Mouse (Mus musculus) splenic B cell, adult 2 months (primary cell): ENCODE results near the gene Zfp385b.

Experiments
- DNase-seq: peaks from one replicate; pipeline ENCODE4 v3.0.0-alpha.2; 2011; ENCODE audit warnings: low read depth, low spot score
- H3K27me3 ChIP-seq: 2 replicates; pipeline ENCODE4 v1.6.1; 2012; ENCODE audit warnings: mild to moderate bottlenecking, low read length, moderate library complexity, mixed read lengths; ENCODE audit not compliant: control insufficient read depth, poor library complexity, insufficient read depth, severe bottlenecking
- H3K36me3 ChIP-seq: 2 replicates; pipeline ENCODE4 v1.6.1; 2012; ENCODE audit warnings: mild to moderate bottlenecking, low read length, moderate library complexity, mixed read lengths; ENCODE audit not compliant: control insufficient read depth, poor library complexity, insufficient read depth, severe bottlenecking

The Zfp385b gene

GRCm38 (mm10) chr2:77515011-77515410, 304.4 kb downstream of the Zfp385b start:
- no peak for DNase-seq
- Histone ChIP-seq H3K27me3 (no peaks in the 10 kb centered on the region; the same call in 1 of the 2 replicates), H3K36me3 (no peaks in the 10 kb centered on the region)

GRCm38 (mm10) chr2:77514476-77514875, 305.0 kb downstream of the Zfp385b start:
- DNase-seq: no peak
- Histone ChIP-seq H3K27me3 (no peaks in the 10 kb centered on the region; the same call in 1 of the 2 replicates), H3K36me3 (no peaks in the 10 kb centered on the region)

GRCm38 (mm10) chr2:77508731-77509130, 310.7 kb downstream of the Zfp385b start:
- no peaks in the 10 kb centered on the region for H3K27me3 ChIP-seq
- no peaks in the 10 kb centered on the region for H3K36me3 ChIP-seq
- no peak for DNase-seq

DNA sequence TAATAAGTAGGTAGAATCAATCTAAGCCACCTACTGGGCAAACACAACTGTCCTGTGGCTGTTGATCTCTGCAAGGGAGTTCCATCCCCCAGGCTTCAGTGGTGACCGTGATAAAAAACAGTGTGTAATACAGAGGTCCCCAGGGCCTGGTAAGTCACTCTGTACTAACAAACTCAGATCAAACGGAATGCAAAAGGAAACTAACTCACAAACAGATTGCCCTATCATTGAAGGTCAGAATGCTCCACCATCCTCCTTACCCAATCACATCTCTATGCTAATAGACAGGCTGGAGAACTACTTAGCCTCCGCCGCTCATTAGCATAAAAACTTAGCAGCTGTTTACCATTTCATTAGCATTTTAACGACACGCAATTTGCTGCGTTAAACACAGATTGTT, 313.1 kb downstream of the Zfp385b start:
- DNase-seq: no peak
- Histone ChIP-seq H3K27me3 (no peaks in the 10 kb centered on the region), H3K36me3 (no peaks in the 10 kb centered on the region)

- no peak for DNase-seq
Measured at GRCm38 (mm10) chr2:77505614-77506013, 313.8 kb downstream of the Zfp385b start.

DNA sequence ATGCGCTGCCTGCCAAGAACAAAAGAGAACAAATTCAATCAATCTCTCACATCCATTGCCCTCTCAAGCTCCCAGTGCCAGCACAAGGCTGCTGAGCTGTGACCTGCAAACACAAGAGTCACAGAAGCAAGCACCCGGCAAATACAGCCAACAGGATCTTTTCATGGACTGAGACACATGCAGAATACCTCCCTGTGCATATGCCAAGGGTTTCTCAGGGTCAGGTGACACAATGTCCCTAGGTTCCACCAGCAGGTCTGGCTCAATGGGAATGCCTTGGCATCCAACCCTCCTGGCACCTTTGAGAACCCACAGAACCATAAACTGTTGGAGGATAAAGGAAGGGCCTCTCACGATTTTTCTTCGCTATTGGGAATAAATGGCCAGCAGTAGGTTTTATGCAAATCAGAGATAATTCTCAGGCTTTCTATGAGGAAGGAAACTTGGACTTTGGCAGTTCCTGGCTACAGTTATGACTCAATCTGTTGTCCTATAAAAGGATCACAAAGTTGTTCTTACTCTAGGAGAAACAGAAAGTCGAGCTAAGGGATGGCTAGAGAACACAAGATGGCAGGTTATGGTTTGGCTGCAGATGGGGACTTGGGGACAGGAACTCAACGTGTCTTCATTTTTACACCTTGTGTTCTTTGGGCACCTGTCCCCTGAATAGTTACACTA, 315.6 kb downstream of the Zfp385b start:
- no peaks in the 10 kb centered on the region for H3K27me3 ChIP-seq
- H3K36me3 ChIP-seq: no peaks in the 10 kb centered on the region
- DNase-seq: no peak

More at GRCm38 (mm10) chr2:77505614-77506013, 313.8 kb downstream of the Zfp385b start:
- H3K27me3 ChIP-seq: no peaks in the 10 kb centered on the region
- no peaks in the 10 kb centered on the region for H3K36me3 ChIP-seq

DNA sequence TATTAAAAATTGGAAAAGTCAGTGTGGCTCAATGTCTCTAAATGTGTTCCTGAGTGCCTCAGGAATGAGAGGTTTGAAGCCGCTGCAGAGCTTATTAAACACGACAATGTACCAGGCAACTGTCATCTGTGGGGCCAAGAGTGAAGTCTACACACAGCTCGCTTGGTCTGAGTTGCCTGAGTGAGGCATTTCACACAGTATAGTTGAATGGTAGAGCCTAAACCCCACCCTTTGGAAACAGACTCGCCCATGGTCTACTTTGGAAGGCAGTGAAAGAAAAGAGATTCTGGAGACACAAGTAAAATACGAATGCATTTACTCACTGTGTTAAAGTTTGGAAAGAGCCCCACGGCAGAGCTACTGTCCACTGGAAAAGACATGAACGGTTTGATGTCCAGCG, 316.2 kb downstream of the Zfp385b start:
- H3K36me3 ChIP-seq: no peaks in the 10 kb centered on the region
- DNase-seq: no peak

GRCm38 (mm10) chr2:77502458-77502857, 317.0 kb downstream of the Zfp385b start:
- Histone ChIP-seq H3K27me3 (no peaks in the 10 kb centered on the region), H3K36me3 (no peaks in the 10 kb centered on the region)
- DNase-seq: no peak

More for the DNA sequence above, 316.2 kb downstream of the Zfp385b start:
- no peaks in the 10 kb centered on the region for H3K27me3 ChIP-seq

GRCm38 (mm10) chr2:77500480-77500879, 319.0 kb downstream of the Zfp385b start:
- H3K27me3 ChIP-seq: no peaks in the 10 kb centered on the region
- no peaks in the 10 kb centered on the region for H3K36me3 ChIP-seq

DNA sequence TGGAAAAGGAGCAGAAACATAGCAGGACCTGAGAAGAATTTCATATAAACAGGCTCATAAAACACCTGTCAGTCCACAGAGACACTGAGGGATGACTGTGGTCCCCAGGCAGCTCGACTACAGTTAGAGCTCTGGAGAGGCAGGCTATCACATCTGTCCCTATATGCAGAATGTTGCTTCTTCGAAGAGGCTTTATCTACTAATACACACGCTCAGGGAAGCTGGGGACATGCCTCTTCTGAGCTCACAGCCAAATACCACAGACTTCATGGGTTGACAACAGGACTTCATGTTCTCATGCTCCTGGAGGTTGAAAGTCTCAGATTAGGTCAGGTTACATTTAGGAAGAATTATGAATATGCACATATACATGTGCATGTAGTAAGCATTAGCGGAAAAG, 321.1 kb downstream of the Zfp385b start:
- no peak for DNase-seq
- no peaks in the 10 kb centered on the region for H3K36me3 ChIP-seq

More at GRCm38 (mm10) chr2:77500480-77500879, 319.0 kb downstream of the Zfp385b start:
- no peak for DNase-seq

DNA sequence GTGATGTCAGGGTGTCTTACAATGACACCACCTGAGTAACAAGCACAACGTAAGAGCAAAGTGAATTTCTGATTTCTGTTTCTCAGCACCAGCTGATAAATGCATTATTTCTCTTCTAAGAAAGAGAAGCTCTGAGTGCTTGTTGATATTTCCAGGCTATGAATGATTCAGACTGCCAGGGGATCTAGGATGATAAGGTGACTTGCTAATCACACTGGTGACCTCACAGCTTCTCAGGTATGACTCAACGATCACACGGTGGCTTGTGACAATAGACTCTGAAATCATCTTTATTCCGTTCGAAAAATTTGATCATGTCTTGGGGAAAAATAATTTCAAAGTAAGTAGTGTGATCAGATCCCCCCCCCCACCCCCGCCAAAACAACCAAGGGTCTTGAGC, 321.5 kb downstream of the Zfp385b start:
- Histone ChIP-seq H3K36me3 (no peaks in the 10 kb centered on the region), H3K27me3 (no peaks in the 10 kb centered on the region)
- no peak for DNase-seq

More for the DNA sequence above, 321.1 kb downstream of the Zfp385b start:
- H3K27me3 ChIP-seq: no peaks in the 10 kb centered on the region

GRCm38 (mm10) chr2:77496071-77496470, 323.4 kb downstream of the Zfp385b start:
- Histone ChIP-seq H3K27me3 (no peaks in the 10 kb centered on the region), H3K36me3 (no peaks in the 10 kb centered on the region)
- DNase-seq: no peak

GRCm38 (mm10) chr2:77495344-77495743, 324.1 kb downstream of the Zfp385b start:
- Histone ChIP-seq H3K36me3 (no peaks in the 10 kb centered on the region), H3K27me3 (no peaks in the 10 kb centered on the region)
- DNase-seq: no peak

DNA sequence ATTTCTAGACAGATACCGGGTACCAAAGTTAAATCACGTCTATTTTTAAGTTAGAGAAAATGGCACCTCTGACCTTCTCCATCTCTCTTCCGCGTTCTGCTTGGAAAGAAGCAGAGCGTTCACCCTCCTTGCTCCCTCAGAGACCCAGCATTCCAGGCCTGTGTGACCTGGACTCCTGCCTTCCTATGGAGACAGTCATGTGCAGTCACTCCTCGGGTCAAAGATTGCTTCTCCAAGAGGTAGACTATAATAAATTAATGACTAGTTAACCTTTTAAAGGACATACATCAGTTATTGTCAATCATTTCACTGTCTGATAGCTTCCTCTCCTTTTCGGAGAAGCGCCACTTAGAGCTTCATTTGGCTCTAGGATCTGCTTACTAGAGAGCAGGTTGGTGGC, 325.7 kb downstream of the Zfp385b start:
- H3K27me3 ChIP-seq: no peaks in the 10 kb centered on the region
- DNase-seq: no peak
- H3K36me3 ChIP-seq: no peaks in the 10 kb centered on the region

DNA sequence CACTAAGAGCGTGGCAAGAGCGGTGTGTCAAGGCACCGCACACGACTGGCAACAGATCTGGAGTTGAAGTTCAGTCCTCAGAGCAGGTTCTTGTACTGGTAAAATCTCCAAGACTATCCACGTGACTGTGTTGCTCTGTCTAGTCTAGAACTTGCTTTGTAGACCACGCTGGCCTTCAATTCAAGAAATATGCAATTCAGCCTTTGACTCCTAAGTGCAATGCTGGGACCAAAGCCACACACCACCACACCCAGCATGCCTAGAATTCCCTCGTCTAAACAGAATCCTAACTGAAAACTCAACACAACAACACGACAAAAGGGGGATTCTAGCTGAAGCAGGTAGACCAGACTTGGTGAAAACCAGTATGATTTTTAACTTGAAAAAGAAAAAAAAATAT, 332.3 kb downstream of the Zfp385b start:
- no peak for DNase-seq
- Histone ChIP-seq H3K36me3 (no peaks in the 10 kb centered on the region), H3K27me3 (no peaks in the 10 kb centered on the region)

- DNase-seq: no peak
- Histone ChIP-seq H3K36me3 (no peaks in the 10 kb centered on the region), H3K27me3 (no peaks in the 10 kb centered on the region)
Measured at GRCm38 (mm10) chr2:77481274-77481673, 338.2 kb downstream of the Zfp385b start.
